Mouse (Mus musculus) spleen, adult 2 months (tissue): Measurements from ENCODE around the gene Cfi. TPM values are rescaled to one million over a fixed set of nuclear protein-coding genes. Genes with fewer than 3 reads are reported as not detected.

Source experiments
- DNase-seq, 2 experiments: peaks; one replicate each; pipeline versions ENCODE4 v3.0.0 to v3.0.0-alpha.2; 2012 to 2021; ENCODE audit warnings: low spot score in 2 of 2, low read depth in 1 of 2
- H3K27ac ChIP-seq: fragments of 200-500 bp; 2 replicates; pipeline ENCODE4 v1.5.1; 2012; ENCODE audit warnings: low read length, inconsistent platforms; ENCODE audit not compliant: insufficient read depth
- H3K27me3 ChIP-seq: fragments of 200-500 bp; 2 replicates; pipeline ENCODE4 v1.6.1; 2012; ENCODE audit warnings: mild to moderate bottlenecking, moderate library complexity, low read length, inconsistent platforms; ENCODE audit not compliant: control insufficient read depth, insufficient read depth
- H3K36me3 ChIP-seq: fragments of 200-500 bp; 2 replicates; pipeline ENCODE4 v1.6.1; 2012; ENCODE audit warnings: mild to moderate bottlenecking, low read length, inconsistent platforms; ENCODE audit not compliant: control insufficient read depth, insufficient read depth
- H3K4me1 ChIP-seq: fragments of 200-500 bp; 2 replicates; pipeline ENCODE4 v1.6.1; 2011; ENCODE audit warnings: inconsistent platforms; ENCODE audit not compliant: control insufficient read depth, insufficient read depth, insufficient read length
- H3K4me3 ChIP-seq: fragments of 200-500 bp; 2 replicates; pipeline ENCODE4 v1.5.1; 2011; ENCODE audit warnings: mild to moderate bottlenecking, inconsistent platforms; ENCODE audit not compliant: insufficient read depth, insufficient read length; ENCODE audit errors: extremely low read depth
- CTCF ChIP-seq: fragments of 200-500 bp; IDR thresholded peaks from 2 replicates; pipeline ENCODE4 v1.5.1; 2011; ENCODE audit warnings: mild to moderate bottlenecking, inconsistent platforms; ENCODE audit not compliant: insufficient read depth, insufficient read length, insufficient replicate concordance; ENCODE audit errors: extremely low read depth
- POLR2A ChIP-seq: fragments of 200-500 bp; IDR thresholded peaks from 2 replicates; pipeline ENCODE4 v1.6.1; 2011; ENCODE audit warnings: low read depth, low read length, inconsistent platforms
- WGBS: fragments of 180-500 bp; shearing (Covaris S2); methylation state at CpG from one replicate; pipeline ENCODE4 v1.1.7; 2018; 5-methylcytosine and 5-hydroxymethylcytosine counted together
- polyA plus RNA-seq: library from polyadenylated mRNA; depleted of rRNA; stranded (reverse); fragments of >200 nt; gene quantifications from 2 replicates; pipeline ENCODE4 v1.2.3, GENCODE M21; 2012

Gene Cfi
- polyA plus RNA-seq, 1 experiment = not detected

GRCm38 (mm10) chr3:129880925-129881593 lies 45.4 kb downstream of the Cfi start:
- Histone ChIP-seq H3K27ac (no peak overlapping the region), H3K27me3 (no peaks in the 10 kb centered on the region), H3K36me3 (no peaks in the 10 kb centered on the region), H3K4me1 (peaks cover 5% of the 10 kb centered on the region; the same call in 1 of the 2 replicates), H3K4me3 (no peak overlapping the region)
- 38% methylated on average over 8 of the region's 8 CpGs for WGBS
- no peak for DNase-seq
- no peak for TF ChIP-seq POLR2A
- no peak for TF ChIP-seq CTCF

GRCm38 (mm10) chr3:129885577-129885976 lies 49.9 kb downstream of the Cfi start:
- TF ChIP-seq POLR2A (no peak), CTCF (no peak)
- Histone ChIP-seq H3K4me1 (no peaks in the 10 kb centered on the region; the same call in 1 of the 2 replicates), H3K4me3 (no peak overlapping the region), H3K27ac (no peak overlapping the region), H3K36me3 (no peaks in the 10 kb centered on the region), H3K27me3 (no peaks in the 10 kb centered on the region)
- WGBS = 88% methylated on average over 9 of the region's 9 CpGs
- no peak for DNase-seq

GRCm38 (mm10) chr3:129886430-129886829 lies 50.7 kb downstream of the Cfi start:
- Histone ChIP-seq H3K36me3 (0 out of 2 replicates have a peak, but pooled peaks cover 3% of the 10 kb centered on the region), H3K4me1 (no peaks in the 10 kb centered on the region; the same call in 1 of the 2 replicates), H3K4me3 (no peak overlapping the region), H3K27ac (no peak overlapping the region), H3K27me3 (no peaks in the 10 kb centered on the region)
- WGBS = 94% methylated on average over 5 of the region's 5 CpGs
- DNase-seq = no peak
- no peak for TF ChIP-seq POLR2A
- TF ChIP-seq CTCF = no peak

GRCm38 (mm10) chr3:129887779-129888517 lies 52.3 kb downstream of the Cfi start:
- DNase-seq = no peak
- TF ChIP-seq POLR2A (no peak), CTCF (no peak)
- no peaks in the 10 kb centered on the region for H3K4me1 ChIP-seq
- H3K4me3 ChIP-seq = no peak overlapping the region
- WGBS = 92% methylated on average over 13 of the region's 13 CpGs
- no peak overlapping the region for H3K27ac ChIP-seq
- 0 out of 2 replicates have a peak, but pooled peaks cover 3% of the 10 kb centered on the region for H3K36me3 ChIP-seq
- no peaks in the 10 kb centered on the region for H3K27me3 ChIP-seq

GRCm38 (mm10) chr3:129892003-129892402 lies 56.3 kb downstream of the Cfi start:
- Histone ChIP-seq H3K27ac (no peak overlapping the region), H3K36me3 (0 out of 2 replicates have a peak, but pooled peaks cover 4% of the 10 kb centered on the region), H3K27me3 (no peaks in the 10 kb centered on the region), H3K4me3 (no peak overlapping the region), H3K4me1 (no peaks in the 10 kb centered on the region)
- no peak for TF ChIP-seq CTCF
- TF ChIP-seq POLR2A = no peak
- WGBS = 88% methylated on average over 5 of the region's 5 CpGs
- no peak for DNase-seq

GRCm38 (mm10) chr3:129893143-129893542 lies 57.5 kb downstream of the Cfi start:
- Histone ChIP-seq H3K4me1 (no peaks in the 10 kb centered on the region), H3K27me3 (no peaks in the 10 kb centered on the region), H3K4me3 (no peak overlapping the region), H3K27ac (no peak overlapping the region), H3K36me3 (0 out of 2 replicates have a peak, but pooled peaks cover 4% of the 10 kb centered on the region)
- DNase-seq = no peak
- TF ChIP-seq POLR2A (no peak), CTCF (no peak)
- 90% methylated on average over 3 of the region's 3 CpGs for WGBS
